Mouse (Mus musculus) gastrocnemius, adult 18-20 months (tissue): ENCODE data around the gene Lsp1. TPM values are rescaled to one million over a fixed set of nuclear protein-coding genes. Genes with fewer than 3 reads are reported as not detected.

ENCODE experiments used
- DNase-seq: peaks from one replicate; pipeline ENCODE4 v3.0.0; 2021; ENCODE audit warnings: low spot score
- total RNA-seq, 2 experiments: library from RNA; stranded (reverse); gene quantifications; 2 replicates each; pipeline ENCODE4 v1.2.3; 2021

The Lsp1 gene
- total RNA-seq, 2 experiments from 2014 or later: 30.3 to 38.4 TPM

DNA sequence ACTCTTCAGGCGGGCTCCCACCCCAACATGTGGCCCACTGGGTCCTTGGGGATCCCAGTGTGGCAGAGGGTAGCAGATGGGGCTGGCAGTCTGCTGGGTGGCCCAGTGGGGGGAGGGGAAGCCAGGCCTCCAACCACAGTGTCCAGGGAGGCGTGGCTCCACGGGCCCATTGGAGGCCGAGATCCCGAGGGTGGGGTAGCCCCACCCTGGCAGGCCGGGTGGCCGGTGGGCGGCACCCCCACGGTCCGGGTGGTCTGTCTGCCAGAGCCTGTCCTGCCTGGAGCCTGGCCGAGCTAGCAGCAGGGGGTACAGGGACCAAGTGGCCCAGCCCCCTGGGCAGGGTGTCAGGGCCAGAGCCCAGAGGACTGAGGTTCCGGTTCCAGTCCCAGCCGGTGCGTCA lies 14.2 kb downstream of the Lsp1 start:
- DNase-seq: peak; percentile 68

DNA sequence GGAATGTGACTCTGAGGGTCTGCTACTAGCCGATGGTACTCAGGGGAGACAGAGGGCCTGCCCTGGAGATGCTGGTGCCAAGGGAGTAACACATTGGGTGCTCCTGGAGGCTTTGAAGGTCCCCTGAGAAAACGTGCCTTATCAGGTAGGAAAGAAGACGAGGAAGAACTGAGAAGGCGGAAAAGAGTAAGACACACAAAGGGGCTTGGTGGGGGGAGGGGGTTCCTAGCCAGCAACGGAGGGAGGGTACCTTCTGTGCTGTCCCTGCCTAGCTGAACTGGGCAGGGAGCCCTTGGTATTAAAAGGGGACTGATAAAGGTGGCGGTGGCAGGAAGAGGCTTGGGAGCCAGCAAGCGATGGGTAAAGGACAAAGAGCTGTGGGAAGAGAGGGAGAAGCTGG lies 15.0 kb downstream of the Lsp1 start:
- DNase-seq: no peak

DNA sequence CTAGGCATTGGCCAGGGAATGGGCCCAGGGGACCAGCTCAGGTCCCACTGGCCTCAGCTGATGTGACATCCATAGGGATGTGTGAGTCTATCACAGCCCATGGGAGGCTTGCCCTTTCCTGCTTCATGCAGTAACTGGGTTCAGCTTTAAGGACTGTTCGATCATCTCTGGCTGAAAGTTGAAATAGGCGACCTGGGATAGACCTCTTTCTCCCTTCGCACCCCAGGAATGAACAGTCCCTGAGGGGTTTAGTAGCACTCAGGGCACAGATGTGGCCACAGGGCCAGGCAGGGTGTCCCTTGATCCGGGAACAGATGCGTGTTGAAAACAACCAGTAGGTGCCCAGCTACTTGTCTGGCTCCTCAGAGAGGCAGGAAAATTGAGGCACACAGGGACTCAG lies 15.7 kb downstream of the Lsp1 start:
- no peak for DNase-seq

DNA sequence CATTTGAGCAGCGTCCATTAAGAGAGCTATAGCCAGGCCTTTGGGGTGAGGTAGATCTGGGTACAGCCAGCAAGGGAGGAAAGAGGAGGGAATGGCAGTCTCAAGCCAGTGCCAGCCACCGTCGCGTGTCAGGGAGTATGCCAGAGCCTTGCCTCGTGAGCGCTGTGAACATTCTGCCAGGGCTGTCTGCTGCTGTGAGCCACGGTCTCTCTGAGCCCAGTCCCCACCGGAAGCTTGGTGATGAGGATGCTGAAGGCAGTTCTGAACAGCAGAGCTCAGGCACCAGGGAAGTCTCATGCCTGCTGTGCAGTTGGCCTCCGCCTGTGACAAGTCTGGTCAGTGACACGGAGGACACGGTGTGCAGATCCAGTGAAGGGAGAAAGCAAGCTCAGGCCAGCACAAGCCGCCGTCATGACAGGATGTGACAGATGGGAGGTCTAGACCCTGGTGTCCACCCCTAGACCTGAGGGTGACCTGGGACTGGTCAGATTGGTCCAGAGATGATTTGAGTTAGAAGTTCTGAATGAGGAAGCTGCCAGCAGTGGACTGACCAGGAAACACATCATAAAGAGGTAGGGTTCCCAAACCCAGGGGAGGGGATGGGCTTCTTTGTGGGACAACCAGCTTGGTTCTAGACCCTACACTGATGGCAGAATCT lies 16.3 kb downstream of the Lsp1 start:
- no peak for DNase-seq

DNA sequence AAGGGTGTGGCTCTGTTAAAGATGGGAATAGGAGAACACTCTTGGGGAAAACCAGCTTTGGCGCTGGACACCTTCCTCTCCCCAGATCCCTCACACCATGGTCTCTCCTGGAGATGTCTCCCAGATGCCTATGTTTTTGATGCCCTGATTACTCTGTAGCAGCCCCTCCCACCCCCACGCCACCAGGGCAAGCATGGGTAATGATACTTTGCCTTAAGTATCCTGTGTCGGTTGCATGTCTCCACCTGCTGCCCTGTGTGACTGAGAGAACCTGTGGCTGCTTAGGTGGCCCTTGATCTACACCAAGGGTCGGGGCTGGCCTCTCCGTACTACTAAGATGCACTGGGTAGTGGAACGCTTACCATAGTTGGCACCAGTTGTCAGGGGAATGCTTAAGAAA lies 17.4 kb downstream of the Lsp1 start:
- DNase-seq: no peak

DNA sequence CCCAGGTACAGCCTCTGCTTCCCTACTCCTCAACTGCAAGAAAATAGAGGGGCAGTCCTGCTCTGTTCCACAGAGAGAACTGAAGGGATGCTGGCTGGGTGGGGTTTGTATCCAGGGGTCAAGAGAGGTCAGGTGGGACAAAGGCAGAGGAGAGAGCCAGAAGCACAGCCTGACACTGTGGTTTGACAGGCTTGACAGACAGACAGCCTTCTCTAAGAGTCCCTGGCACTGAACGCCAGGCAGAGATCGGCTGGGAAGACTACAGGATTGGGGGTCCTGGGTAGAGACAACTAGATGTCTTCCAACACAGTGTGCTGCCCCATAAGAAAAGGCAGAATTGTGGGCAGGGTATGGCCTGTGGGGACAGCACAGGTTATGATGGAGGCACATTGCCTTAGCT lies 18.0 kb downstream of the Lsp1 start:
- no peak for DNase-seq

DNA sequence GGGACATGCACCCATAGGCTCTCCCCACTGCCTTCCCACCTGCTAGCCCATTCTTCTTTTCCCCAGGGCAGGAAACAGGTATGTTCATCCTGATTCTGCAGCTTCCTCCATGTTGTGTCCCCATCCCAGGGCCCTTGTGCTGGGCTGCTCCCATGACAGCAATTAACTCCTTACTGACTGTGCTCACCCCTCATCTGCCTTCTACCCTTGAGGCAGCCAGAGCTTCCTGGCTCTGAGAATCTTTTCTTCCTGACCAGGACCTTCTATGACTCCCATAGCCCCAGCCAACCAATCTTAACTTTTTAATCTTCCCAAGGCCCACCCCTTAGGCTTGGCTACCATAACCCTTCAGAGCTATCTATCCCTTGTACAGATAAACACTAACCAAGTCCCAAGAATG lies 18.7 kb downstream of the Lsp1 start:
- DNase-seq: no peak

DNA sequence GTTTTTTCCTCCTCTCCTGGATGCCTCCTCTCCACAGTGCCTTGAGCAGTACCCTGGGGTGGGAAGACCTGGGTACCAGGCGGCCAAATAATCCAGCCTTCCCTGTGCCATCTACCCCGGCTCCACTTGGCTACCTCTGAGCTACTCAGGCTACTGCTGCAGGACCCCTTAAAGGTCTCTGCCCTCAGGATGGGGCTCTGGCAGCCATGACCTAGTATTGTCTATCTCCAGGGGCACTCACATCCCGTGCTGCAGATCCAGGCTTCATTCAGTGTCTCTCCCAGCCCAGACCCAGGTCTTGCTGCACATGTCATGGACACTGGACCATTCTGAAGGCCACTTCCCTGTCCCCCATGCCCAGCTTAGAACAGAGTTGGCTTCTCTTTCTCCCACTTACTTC lies 19.3 kb downstream of the Lsp1 start:
- no peak for DNase-seq

DNA sequence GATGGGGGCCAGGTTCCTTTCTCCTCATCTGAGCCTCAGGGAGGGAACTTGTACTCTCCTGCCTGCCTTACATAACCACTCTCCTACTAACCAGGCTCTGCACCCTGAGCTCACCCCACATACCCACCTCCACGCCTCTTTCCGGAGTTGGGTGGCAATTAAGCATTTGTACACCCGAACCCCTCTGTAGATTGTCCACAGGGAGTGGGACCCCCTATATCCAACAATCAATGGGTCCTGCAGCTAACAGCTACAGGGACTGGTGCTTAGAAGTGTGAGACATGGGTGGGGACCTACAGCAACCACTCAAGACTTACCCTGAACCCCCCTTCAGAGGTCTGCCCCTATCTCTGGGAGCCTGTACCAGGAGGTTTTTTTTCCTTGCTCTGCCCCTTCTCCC lies 20.1 kb downstream of the Lsp1 start:
- no peak for DNase-seq

DNA sequence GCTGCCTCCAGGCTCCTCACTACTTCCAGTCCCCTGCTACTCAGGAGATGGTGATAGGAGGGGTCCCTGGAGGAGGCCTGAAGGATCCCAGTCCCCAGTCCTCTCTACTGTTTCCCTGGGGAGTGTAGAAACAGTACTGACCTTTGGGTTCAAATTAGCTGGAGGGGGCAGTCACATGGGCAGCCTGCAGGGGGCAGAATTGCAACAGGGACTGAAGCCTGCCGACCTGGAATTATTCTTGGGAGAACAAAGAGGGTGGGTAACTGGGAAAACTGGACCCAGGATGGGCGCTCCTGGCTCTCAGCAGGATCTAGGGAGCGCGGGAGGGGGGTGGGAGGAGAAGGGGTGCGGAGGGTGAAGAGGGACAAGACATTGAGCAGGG lies 20.6 kb downstream of the Lsp1 start:
- peak; percentile 87 for DNase-seq

DNA sequence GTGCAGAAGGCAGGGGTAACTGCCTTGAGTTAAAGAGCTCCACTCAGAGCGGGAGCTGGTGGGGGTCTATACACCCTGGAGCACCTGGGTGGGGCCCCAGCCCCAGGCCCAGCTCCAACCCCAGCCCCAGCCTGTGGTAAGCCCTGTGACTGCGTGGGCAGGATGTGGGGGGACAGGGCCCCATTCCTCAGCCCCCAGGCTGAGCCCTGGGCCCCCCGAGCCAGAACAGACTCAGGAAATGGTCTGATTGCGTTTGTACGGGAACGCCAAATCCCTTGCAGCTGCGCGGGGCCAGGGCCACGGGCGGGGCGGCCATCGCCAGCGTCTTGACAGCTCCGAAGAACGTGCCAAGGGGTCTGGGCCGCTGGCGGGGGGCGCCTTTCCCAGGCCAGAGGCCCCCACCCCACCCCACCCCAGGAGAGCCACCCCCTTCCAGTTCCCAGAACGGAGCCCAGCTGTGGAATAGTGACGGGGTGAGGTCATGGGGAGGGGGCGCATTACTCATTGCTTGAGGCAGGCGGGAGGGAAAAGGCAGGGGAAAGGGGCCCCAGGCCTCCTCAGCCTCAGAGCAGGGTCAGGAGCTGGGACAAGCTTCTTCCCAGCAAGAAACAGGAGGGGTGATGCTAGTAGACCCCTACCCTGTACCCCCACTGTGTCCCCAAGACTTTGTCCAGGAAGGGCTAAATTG lies 21.1 kb downstream of the Lsp1 start:
- DNase-seq: peak; percentile 69

DNA sequence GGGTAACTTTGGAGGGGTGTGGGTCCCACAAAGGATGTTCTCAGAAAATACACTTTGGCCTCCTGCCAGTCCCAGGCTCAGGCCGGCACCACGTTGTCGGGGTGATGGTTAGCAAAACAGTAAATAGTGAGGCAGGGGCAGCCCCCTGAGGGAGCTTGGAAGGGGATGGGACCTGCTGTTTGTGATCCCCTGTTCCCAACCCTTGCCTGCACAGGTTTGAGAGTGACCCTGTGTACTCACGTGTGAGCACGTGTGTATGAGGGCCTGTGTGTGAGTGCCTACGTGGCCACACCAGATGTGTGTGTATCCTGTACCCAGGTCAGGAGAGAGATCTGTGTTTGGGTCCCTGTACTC lies 21.6 kb downstream of the Lsp1 start:
- no peak for DNase-seq

DNA sequence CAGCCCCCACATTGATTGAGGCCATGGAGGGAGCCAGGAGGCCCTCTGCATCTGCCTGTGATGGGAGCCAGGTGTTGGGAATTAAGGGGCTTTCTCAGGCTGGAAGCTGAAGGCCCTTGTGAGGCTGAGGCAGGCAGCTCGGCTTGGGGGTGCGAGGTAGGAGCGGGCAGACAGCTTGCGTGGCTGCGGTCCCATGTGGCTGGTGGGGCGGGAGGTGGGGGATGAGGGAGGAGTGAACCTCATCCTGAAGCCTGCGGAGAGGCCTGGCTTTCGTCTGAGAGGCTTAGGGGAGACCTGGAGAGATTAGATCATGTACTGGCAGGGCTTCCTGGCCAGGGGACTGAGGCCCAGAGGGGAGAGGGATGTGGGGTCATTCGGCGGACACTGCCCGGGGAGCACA lies 22.5 kb downstream of the Lsp1 start:
- peak; percentile 62 for DNase-seq

DNA sequence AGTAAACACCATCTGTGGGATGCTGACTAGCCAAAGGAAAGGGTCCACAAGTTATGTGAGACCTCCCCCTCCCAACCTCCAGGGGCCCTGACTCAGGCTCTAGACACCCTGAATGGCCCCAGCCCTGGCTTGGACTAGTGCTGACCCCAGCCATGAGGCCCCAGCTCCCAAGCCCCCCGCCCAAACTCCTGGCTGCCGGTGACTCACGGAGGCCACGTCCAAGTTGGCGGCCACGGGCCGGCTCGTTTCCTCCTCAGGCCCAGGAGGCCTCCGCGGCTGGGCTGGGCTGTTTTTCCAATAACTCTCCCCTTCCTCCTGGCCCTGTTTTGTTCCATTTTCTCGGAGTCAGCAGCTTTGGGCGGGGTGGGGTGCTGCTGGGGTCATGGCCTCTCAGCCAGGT lies 24.2 kb downstream of the Lsp1 start:
- peak; percentile 78 for DNase-seq

DNA sequence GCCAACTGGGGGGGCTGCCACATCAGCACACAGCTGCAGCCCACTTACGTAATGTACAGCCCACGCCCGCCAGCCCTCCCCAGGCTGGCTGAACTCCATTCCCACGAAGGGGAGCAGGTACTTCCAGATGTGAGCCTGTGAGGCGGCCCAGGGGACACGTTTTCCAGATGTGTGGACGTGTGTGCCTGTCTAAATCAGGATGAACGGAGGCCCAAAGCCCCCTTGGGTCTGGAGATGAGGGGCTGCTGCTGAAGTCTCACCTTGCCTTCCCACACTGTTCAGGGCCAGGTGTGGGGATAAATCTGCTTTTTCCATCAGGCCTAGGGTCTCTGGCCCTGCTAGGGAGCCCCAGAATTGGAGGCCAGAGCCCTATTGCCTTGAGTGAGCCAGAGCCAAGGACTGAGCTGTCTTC lies 26.1 kb downstream of the Lsp1 start:
- DNase-seq: no peak

DNA sequence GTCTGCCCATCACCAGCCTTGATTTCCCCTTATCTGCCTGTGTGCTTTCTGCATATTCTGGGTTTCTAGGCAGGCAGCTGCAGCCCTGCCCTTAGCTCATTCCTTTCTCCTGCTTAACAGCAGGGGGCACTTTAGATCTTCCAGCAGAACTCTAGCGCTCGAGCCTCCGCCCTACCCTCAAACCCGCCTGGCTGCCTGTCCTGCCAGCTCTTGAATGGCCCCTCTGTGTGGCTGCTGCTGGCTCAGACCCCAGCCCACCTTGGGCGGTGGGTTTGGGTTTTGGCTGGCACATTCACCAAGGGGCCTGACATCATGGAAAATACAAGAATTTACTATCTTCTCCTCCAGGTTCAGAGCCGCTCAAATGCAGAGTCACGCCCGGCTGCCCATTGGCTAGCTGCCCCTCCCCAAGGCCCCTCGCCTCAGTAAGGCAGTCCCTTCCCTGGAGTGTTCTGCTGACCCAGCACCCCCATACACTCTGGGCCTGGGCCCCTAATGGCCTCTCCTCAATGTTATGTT lies 26.8 kb downstream of the Lsp1 start:
- no peak for DNase-seq

DNA sequence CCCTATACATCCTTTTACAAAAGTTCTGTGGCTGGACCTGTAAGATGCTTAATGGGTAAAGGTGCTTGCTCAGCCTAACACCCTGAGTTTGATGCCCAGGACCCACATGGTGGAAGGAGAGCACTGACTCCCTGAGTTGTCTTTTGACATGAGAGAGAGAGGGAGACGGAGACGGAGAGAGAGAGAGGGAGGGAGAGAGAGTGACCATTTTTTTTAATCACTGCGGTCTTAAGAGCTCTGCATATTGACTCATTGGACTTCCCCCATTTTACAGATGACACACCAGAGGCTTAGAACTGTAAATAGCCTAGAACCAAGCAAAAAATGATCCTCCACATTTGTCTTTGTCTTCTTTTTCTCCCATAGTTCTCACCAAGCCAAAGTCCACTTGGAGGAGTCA lies 27.4 kb downstream of the Lsp1 start:
- no peak for DNase-seq

DNA sequence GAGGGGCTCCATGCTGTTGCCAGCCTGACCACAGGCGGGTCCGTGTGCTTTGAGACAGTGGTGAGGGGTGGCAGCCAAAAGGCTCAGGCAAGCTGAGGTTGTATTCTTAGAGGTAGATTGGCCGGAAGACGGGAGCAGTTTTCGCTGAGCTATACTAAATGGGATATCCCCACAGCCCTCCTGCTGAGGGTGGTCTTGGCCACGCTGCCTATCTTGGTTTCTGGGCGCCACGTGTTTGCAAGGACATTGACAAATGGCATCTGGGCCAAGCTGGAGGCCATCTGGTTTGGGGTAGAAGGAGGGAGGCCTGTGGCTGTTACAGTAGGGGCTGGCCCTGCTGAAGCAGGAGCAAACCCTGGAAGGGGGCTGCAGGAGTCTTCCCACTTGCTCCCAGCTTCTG lies 32.9 kb downstream of the Lsp1 start:
- peak; percentile 74 for DNase-seq

DNA sequence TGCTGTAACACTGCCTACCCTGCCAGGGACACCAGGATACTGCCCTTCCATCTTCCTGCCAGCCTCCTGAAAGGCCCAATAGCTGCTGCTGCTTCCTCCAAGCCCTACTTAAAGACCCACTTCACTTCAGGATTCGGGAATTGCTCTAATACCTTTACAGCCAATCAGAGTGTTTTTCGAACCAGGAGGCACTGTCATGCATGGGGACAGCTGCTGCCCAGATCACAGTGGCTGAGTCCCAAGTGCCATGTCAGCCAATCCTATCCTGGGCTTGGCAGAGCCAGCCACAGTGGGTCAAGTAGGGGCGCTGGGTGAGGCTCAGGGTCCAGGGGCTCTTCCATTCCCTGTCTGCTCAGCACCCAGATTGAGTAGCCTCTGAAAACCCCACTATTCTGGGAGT lies 35.5 kb downstream of the Lsp1 start:
- peak; percentile 89 for DNase-seq

DNA sequence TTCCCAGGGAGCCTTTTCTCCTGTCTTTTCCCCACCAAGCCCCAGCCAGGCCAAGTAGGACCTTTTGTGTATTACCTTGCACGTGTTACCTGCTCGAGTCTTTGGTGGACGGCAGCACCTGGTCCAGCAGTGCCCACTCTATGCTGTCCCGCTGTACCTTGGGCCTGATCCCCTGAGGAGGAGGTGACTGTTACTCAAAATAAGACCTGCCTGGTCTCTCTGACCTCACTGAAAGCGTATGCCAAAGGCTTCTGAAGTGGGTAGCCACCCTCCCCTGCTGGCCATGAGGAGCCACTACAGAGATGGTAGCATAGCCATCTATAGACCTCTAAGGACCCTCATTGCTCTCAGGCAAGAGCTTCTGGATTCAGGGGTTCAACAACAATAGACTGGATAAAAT lies 36.2 kb downstream of the Lsp1 start:
- DNase-seq: peak; percentile 79

DNA sequence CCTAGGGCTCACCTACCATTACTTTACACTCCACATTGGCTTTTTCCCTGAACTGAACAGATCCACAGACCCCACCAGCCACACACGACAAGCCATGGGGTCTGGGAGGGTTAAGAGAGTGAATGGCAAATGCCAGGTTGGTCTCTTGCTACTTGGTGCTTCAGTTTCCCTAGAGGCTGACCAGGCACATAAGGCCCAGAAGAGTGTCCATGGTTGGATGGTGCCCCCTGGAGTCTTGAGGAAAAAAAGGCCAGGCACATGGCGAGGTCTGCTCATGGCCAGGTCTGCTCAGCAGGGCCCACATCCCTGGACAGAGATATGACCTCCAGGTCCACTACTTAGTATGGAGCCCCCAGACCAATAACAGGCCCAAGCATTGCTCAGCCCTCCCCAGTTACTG lies 37.2 kb downstream of the Lsp1 start:
- peak; percentile 87 for DNase-seq

DNA sequence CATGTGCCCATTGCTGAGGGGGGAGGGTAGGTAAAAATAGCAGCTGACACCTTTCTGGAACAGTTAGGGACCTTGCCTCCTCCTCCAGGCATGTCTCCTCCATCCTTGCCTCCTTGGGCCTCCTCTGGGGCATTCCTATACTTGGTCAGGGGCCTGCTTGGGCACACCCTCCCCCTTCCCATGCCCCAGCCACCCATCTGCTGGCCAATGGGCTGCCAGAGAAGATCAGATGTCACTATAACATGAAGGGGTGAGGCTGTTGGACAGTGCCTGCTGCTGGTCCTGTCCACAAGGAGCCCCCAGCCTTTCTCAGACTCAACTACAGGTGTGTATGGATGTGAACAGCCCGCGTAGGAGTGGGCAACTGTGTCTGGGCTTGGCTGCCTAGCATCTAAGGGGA lies 38.0 kb downstream of the Lsp1 start, which contains the start of gene Tnnt3:
Tnnt3 (plus strand) TSS at position 262 of the 400 bp plus-strand sequence.
- DNase-seq: peak; percentile 90

DNA sequence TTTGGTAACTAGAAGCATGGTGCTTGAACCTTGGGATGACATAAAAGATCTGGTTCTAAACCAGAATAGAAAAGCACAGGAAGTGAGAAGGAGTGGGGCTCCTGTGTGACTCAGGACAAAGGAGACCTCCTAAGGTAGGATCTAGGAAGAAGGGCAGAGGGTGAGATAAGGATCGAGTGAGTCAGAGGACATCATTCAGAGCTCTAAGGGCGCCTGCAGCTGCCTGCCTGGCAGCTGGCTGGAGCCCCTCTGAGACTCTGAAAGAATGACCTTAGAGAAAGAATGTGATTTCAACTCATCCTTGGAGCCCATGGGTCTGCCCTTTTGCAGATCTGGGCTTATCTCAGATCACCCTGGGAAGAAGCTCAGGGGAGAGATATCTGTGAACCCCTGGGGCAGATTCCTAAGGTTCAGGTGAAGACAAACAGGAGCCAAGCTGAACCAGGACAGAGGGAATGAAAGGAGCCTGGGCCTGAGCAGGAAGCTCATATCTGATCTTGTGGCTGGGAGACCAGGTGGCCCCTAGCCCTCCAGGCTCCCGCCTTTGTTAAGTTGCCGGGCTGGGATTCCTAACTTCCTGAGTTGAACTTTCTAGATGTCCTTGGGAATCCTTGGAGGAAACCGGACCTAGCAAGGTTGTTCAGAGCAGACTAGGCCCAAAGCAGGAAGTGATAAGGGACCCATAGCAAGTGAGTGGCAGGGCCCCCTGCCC lies 38.6 kb downstream of the Lsp1 start:
- DNase-seq: no peak
